Mouse (Mus musculus) layer of hippocampus, adult 2 months (tissue): ENCODE measurements at regions not wholly inside any gene's neighbourhood (a gene's known extent, or its start where the extent isn't known, plus 50 kb on each side); places are given as distances from the start of the nearest gene placed in this dataset.
A peak's percentile ranks its signal among the peaks of the same experiment; 100 is the strongest.

Experiments used
- DNase-seq, 2 experiments: peaks; one replicate each; pipeline ENCODE4 v3.0.0; 2022; ENCODE audit warnings: low spot score in 2 of 2
- H3K27ac ChIP-seq: fragments of 200-600 bp; 2 replicates; pipeline ENCODE4 v1.8.1; 2022
- H3K4me3 ChIP-seq: fragments of 200-600 bp; 2 replicates; pipeline ENCODE4 v1.8.1; 2022; ENCODE audit warnings: mild to moderate bottlenecking
- CTCF ChIP-seq: fragments of 200-600 bp; conservative IDR thresholded peaks from 2 replicates; pipeline ENCODE4 v1.8.1; 2022; ENCODE audit warnings: antibody characterized with exemption, mild to moderate bottlenecking, moderate library complexity

GRCm38 (mm10) chr14:39869218-39869617 lies 396.3 kb upstream of the Nrg3 start:
- no peak for DNase-seq
- TF ChIP-seq CTCF = no peak
- Histone ChIP-seq H3K27ac (no peak overlapping the region), H3K4me3 (no peak overlapping the region)

- H3K27ac ChIP-seq = no peak overlapping the region
- H3K4me3 ChIP-seq = no peak overlapping the region
- DNase-seq = no peak
- no peak for TF ChIP-seq CTCF
These were observed 394.3 kb upstream of the Nrg3 start for GRCm38 (mm10) chr14:39867163-39867562.

- no peak for TF ChIP-seq CTCF
- DNase-seq = no peak
- no peak overlapping the region for H3K4me3 ChIP-seq
- no peak overlapping the region for H3K27ac ChIP-seq
These were observed 387.3 kb upstream of the Nrg3 start for GRCm38 (mm10) chr14:39860141-39860540.

- Histone ChIP-seq H3K4me3 (no peak overlapping the region), H3K27ac (no peak overlapping the region)
- DNase-seq = no peak
- no peak for TF ChIP-seq CTCF
These were observed 386.4 kb upstream of the Nrg3 start for GRCm38 (mm10) chr14:39859294-39859693.

- TF ChIP-seq CTCF = no peak
These were observed 380.1 kb upstream of the Nrg3 start for GRCm38 (mm10) chr14:39853001-39853400.

GRCm38 (mm10) chr14:39852526-39852925 lies 379.6 kb upstream of the Nrg3 start:
- no peak for DNase-seq
- TF ChIP-seq CTCF = no peak
- no peak overlapping the region for H3K27ac ChIP-seq

More at GRCm38 (mm10) chr14:39853001-39853400, 380.1 kb upstream of the Nrg3 start:
- peak in 1 of 2 experiments; percentile 6 for DNase-seq
- Histone ChIP-seq H3K27ac (no peak overlapping the region), H3K4me3 (no peak overlapping the region)

More at GRCm38 (mm10) chr14:39852526-39852925, 379.6 kb upstream of the Nrg3 start:
- no peak overlapping the region for H3K4me3 ChIP-seq
